Mouse (Mus musculus) cerebellum, adult 11 months (tissue): ENCODE data around the gene Alyref2.

Source experiments
- DNase-seq: peaks from one replicate; pipeline ENCODE4 v3.0.0; 2022

Alyref2 gene

DNA sequence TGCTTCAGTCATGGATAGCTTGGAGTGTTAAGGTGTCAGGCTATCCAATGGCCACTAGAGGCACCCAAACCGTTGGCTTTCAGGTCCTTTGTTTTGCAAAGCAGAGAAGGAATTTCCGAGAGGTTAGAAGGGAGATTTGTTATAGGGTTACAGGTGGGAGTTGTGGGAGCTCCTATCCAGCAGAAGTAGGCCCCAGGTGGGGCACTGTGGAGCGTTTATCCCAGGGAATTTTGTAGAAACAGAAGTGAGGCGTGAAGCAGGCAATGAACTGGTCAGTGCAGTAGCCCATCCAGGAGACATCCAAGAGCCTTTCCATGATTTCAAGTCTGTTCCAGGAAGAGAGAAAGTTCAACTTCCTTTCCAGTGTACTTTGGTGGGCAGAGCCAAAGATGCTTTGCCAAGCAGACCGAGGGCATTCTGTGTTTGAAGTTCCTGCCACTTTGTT is 1.6 kb upstream of the Alyref2 start:
- no peak for DNase-seq

DNA sequence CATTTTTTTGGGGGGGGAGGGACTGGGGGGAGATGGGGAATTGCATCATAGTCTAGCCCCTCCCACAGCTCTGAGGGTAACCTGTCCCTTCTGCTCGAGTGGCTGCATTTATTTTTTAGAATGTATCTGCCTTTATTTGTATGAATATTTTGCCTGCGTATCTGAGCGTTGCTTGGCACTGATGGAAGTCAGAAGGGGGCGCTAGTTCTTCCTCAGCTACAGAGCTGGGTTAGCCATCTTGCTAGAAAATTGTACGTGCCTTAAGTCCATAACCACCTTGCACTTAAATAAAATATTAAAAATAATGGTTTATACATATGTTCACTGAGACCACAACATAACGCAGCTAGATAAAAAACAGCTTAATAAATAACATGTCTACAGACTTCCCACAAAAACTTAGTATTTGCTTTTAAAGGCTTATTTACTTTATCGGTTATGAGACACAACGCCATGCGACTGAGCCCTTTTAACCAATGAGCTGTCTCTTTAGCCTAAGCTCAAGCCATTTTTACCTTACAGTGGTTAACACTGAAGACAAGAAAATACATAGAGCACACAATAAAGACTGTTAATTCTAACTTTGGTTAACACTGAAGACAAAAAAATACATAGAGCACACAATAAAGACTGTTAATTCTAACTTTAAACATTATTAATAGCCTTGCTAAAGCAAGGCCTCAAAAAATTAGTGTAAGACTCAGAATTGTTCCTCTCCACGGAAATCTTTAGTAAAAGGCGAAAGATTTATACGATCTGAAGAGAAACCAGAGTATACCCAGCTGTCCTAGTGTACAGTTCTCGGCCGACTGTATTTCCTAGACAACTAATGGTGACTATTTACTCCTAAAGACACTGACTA is 659 bp upstream of the Alyref2 start:
- DNase-seq, result peak; percentile 32

DNA sequence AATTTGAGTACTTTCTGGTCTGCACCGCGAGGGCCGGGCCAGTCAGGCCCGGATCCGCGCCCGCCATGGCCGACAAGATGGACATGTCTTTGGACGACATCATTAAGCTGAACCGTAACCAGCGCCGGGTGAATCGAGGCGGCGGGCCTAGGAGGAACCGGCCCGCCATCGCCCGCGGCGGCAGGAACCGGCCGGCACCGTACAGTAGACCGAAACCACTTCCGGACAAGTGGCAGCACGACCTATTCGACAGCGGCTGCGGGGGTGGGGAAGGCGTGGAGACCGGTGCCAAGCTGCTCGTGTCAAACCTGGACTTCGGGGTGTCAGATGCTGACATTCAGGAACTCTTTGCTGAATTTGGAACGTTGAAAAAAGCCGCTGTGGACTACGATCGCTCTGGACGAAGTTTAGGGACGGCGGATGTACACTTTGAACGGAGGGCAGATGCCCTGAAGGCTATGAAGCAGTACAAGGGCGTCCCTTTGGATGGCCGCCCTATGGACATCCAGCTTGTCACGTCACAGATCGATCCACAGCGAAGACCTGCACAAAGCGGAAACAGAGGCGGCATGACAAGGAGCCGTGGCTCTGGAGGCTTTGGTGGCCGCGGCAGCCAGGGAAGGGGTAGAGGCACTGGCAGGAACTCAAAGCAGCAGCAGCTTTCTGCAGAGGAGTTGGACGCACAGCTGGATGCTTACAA is 464 bp downstream of the Alyref2 start:
- peak; percentile 53 for DNase-seq

DNA sequence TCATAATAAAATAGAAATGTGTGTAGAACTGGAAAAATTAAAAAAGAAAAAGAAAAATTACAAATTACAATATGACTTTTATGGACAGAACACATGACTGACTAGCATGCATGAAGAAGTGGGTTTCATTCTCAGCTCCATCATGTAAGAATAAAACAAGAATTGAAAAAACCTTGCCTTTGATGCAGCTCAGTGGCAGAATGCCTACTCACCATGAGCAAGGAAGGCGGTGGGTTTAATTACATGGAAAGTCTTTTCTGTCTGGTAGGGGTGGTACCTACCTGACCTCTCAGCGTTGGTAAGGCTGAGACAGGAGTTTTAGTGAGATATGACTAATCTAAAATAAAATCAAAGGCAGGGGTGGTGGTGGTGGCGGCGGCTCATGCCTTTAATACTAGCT is 1.3 kb downstream of the Alyref2 start:
- DNase-seq, result no peak

DNA sequence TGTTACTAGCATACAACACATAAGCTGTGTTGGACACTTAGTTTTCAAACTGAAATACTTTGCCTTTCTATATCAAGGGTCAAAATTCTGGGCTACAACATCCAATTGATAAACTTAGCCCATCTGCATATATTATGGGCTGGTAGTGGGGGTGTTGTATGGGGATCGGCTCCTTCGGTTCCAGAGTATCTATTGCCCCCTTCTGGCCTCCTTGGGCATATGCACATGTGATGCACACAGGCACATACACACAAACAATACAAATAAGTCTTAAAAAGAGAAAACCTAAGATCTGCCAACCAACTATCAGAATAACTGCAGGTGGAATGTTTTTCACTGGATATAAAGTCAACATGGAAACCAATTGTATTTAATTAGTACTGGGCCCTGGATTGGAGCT is 10.0 kb downstream of the Alyref2 start:
- DNase-seq, result no peak

DNA sequence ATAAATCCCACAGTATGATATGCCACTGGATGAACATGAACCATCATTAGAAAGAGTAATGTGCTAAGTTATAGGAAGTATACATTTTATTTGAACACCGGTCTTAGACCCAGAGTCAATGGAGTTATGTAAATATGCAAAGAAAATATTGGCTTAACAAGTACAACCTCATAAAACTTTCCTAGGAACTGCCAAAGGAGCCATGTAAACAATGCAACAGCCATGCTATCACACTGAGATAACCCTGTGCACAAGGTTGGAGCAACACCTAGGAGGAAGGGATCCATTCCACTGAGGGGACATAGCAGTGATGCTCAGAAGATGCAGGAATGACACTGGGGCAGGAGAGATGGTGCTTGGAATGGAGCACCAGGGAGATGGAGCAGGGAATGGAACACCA is 10.5 kb downstream of the Alyref2 start:
- no peak for DNase-seq

DNA sequence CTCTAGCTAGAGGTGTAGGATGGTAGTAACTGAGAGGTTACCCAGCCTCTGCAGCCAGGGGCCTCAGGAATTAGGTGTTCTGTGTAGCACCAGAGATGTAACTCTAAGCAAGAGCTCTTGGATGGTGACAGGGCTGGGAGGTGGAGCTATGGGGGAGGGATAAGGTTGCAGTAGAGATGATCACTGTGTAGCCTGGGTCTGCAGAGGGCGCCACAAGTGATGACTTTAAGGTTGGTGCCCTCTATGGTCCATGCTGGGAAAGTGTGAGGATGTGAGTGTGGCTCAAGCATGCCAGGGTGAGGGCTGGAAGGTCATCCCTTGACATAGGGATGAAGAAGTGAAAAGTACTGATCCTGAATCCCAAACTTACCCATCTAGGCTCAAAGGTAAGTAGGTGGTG is 11.8 kb downstream of the Alyref2 start:
- no peak for DNase-seq

DNA sequence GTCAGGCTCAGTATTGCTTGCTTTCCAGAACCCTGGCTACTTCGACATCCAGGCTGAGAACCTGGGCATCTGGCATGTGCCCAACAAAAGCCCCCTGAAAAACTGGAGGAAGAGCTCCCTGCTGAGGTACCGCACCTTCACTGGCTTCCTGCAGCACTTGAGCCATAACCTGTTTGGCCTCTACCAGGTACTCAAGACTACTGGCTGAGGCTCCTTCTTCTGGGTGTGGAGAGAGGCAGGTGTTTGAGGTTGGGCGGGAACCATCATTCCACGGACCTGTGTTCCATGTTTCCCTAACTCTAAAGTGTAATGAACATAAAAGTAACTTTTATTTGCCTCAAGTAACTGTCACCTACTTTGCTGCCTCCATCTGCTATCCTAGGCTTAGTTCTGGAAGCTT is 12.3 kb downstream of the Alyref2 start:
- DNase-seq, result no peak

DNA sequence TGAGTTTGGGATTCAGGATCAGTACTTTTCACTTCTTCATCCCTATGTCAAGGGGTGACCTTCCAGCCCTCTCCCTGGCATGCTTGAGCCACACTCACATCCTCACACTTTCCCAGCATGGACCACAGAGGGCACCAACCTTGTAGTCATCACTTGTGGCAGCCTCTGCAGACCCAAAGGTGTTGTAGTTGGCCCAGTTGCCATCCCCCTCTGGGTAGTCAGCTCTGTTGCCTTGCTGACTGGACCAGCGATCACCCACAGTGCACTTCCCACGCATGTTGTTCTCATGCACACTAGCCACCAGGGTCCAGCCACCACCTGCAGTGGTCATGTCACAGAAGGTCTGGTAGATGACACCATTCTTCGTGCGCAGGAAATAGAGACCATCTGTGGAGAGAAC is 28.1 kb downstream of the Alyref2 start:
- no peak for DNase-seq

DNA sequence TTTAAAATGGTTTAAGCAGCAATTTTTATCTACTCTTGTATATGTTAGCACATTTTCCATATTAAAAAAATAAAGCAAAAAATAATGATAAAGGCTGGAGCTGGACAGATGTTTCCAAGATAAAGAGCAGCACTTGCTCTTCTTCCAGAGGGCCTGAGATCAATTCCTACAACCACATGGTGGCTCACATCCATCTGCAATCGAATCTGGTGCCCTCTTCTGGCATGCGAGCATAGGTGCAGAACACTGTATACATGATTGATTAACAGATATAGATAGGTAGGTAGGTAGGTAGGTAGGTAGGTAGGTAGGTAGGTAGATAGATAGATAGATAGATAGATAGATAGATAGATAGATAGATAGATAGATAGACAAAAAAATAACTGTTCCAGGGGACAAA is 29.6 kb downstream of the Alyref2 start:
- no peak for DNase-seq

DNA sequence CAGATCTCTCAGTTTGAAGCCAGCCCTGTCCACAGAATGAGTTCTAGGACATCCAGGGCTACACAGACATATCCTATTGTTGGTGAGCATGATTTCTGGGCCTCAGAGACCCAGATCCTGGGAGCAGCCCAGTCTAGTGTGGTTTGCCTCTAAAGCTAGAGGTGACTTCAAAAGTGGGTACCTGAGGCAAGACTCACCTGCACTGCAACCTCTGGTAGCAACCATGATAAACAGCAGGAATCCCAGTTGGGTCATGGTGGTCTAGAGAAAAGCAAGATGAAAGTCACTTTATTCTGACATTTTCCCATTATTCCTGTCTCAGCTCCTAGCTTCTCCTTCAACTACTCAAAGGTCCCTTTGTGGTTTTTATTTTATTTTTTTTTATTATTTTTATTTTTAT is 31.3 kb downstream of the Alyref2 start:
- DNase-seq, result no peak

DNA sequence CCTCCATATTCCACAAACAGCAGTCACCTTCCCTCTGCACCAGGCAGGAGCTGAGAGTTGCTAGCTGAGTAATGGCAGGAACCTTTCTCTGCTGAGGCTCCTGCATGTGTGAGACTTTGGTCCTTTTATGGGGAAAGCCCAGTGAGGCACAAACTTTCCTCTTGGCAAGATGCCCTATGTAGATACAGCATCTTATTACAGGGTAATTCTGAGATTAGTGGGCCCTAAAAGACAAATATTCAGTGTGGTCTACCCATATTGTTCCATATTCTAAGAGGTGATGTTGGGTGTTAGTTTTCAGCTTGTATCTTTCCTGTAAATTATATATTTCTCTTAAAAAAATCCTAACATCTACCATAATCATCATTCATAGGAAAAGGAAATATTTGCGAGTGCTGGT is 31.9 kb downstream of the Alyref2 start, which contains the start of gene Itln1:
Gene Itln1, minus strand, starts transcription at position 101 of the 400 bp plus-strand sequence.
- no peak for DNase-seq

DNA sequence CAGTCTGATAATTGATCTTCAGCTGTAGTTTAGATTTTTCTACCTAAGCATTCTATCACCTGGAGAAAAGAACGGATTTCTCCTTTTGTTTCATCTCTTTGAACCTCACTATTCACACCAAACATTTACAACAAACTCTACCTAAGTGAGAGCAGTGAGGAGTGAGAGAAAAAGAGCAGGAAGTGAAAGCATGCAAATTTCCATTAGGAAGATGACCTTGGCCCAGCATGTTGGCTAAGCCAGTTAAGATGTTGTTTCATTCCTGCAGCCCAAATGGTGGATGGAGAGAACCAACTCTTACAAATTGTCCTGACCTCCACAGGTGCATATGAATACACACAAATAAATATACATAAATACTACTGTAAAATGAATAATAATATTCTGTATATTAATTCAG is 37.4 kb downstream of the Alyref2 start:
- DNase-seq, result no peak

DNA sequence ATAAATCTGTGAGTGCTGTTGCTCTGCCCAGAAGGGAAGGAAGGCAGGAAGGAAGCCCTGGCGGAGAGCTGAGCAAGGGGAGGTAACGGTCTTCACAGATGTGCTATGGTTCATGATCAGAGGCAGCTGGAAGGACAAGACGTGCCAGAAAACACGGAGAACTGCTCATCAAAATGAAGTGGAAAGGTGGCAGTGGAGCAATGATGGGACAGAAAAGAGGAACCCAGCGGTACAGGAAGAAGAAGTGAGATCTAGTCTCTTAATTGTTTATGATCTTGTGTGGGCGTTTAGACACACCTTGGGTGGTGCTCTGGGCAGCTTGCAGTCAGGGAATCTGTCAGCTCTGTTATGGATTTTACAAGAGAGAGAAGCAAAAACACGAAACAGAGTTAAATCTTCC is 48.0 kb downstream of the Alyref2 start:
- no peak for DNase-seq

DNA sequence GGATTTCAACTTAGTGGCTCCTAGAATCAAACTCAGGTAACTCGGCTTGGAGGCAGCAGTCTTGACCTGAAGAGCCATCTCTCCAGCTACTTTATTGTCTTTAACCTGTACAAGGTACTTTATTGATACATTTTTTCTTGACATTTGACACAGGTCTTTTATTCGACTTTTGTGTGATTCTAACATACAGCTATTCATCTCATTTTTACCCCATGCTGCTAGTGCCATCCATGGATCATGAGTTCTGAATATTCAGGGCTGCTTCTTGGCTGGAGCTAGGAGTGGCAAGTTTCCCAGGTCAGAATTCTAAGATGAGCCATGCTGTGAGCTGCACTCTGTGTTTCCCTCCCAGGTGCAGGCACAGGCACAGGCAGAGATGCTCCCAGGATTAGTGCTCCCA is 49.0 kb downstream of the Alyref2 start:
- DNase-seq, result no peak

DNA sequence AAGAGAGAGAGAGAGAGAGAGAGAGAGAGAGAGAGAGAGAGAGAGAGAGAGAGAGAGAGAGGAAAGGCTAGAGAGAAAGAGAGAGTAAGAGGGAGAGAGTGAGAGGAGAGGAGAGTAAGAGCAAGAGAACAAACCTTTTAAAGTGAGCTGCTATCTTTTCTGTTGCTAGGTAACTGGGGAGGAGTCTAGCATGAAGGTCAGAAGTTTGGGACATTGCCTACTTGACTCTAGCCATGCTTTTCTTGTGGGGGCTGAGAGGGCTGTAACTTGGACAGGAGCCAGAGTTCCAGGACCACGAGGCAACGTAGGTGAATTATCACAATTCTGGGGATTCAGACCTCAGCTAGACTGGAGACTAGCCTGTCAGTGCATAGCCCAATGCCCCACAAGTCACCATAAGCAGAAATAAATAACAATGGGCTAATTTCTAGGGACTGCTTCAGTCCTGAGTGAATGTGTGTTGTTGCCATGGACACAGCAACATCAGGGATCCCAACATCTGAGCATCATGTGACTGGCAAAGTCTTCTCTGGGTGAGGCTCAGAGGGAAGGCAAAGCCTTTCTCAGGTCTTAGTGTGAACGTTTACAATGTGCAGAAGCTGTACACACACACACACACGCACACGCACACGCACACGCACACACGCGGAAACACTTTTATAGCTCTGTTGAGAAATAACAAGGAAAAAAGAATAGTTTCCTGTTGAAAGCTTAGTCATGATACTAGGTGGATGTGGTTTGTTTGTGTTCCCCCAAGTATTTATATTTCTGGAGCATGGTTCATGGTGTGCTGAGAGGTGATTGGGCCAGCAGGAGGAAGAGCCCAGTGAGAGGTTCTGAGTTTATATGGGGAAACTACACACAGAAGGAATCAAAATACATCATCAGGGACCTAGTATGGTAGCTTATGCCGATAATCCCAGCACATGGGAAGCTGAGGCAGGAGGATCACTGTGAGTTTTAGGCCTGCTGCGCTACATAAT is 50.4 kb downstream of the Alyref2 start:
- no peak for DNase-seq
